Mouse (Mus musculus) cerebellum, postnatal 14 days (tissue): ENCODE measurements at regions not wholly inside any gene's neighbourhood (a gene's known extent, or its start where the extent isn't known, plus 50 kb on each side); places are given as distances from the start of the nearest gene placed in this dataset.

ENCODE experiments used
- DNase-seq, 2 experiments: peaks; one replicate each; pipeline ENCODE4 v3.0.0; 2021; ENCODE audit warnings: mixed read lengths in 2 of 2

GRCm38 (mm10) chr9:61228230-61228631, 143.9 kb upstream of the Tle3 start:
- no peak for DNase-seq

GRCm38 (mm10) chr9:61230306-61230705, 141.9 kb upstream of the Tle3 start:
- no peak for DNase-seq

GRCm38 (mm10) chr9:61232630-61233029, 139.5 kb upstream of the Tle3 start:
- DNase-seq = no peak

- DNase-seq = no peak
These were observed 138.9 kb upstream of the Tle3 start for GRCm38 (mm10) chr9:61233251-61233650.

GRCm38 (mm10) chr9:61235653-61236610, 136.2 kb upstream of the Tle3 start:
- no peak for DNase-seq

GRCm38 (mm10) chr9:61238687-61239250, 133.4 kb upstream of the Tle3 start:
- no peak for DNase-seq

- no peak for DNase-seq
These were observed 132.8 kb upstream of the Tle3 start for GRCm38 (mm10) chr9:61239328-61239727.

GRCm38 (mm10) chr9:61241442-61241841, 130.7 kb upstream of the Tle3 start:
- no peak for DNase-seq

- no peak for DNase-seq
These were observed 129.9 kb upstream of the Tle3 start for GRCm38 (mm10) chr9:61242167-61242860.

GRCm38 (mm10) chr9:61243289-61243688, 128.9 kb upstream of the Tle3 start:
- no peak for DNase-seq

- DNase-seq = no peak
These were observed 122.3 kb upstream of the Tle3 start for GRCm38 (mm10) chr9:61249691-61250425.

GRCm38 (mm10) chr9:61251606-61252005, 120.6 kb upstream of the Tle3 start:
- DNase-seq = no peak

GRCm38 (mm10) chr9:61253761-61254160, 118.4 kb upstream of the Tle3 start:
- no peak for DNase-seq

GRCm38 (mm10) chr9:61257488-61257887, 114.7 kb upstream of the Tle3 start:
- DNase-seq = no peak

GRCm38 (mm10) chr9:61258100-61258499, 114.1 kb upstream of the Tle3 start:
- no peak for DNase-seq

- no peak for DNase-seq
These were observed 112.6 kb upstream of the Tle3 start for GRCm38 (mm10) chr9:61259421-61260174.

GRCm38 (mm10) chr9:61261263-61261662, 110.9 kb upstream of the Tle3 start:
- DNase-seq = no peak

GRCm38 (mm10) chr9:61261739-61262333, 110.3 kb upstream of the Tle3 start:
- no peak for DNase-seq

- no peak for DNase-seq
These were observed 108.8 kb upstream of the Tle3 start for GRCm38 (mm10) chr9:61263335-61263734.

- DNase-seq = no peak
These were observed 106.7 kb upstream of the Tle3 start for GRCm38 (mm10) chr9:61265466-61265865.

GRCm38 (mm10) chr9:61266992-61267391, 105.2 kb upstream of the Tle3 start:
- DNase-seq = no peak

- no peak for DNase-seq
These were observed 104.6 kb upstream of the Tle3 start for GRCm38 (mm10) chr9:61267541-61267940.
